Mouse (Mus musculus): ENCODE results near the gene Fahd1.
A peak's percentile ranks its signal among the peaks of the same experiment; 100 is the strongest.

Fahd1 gene

DNA sequence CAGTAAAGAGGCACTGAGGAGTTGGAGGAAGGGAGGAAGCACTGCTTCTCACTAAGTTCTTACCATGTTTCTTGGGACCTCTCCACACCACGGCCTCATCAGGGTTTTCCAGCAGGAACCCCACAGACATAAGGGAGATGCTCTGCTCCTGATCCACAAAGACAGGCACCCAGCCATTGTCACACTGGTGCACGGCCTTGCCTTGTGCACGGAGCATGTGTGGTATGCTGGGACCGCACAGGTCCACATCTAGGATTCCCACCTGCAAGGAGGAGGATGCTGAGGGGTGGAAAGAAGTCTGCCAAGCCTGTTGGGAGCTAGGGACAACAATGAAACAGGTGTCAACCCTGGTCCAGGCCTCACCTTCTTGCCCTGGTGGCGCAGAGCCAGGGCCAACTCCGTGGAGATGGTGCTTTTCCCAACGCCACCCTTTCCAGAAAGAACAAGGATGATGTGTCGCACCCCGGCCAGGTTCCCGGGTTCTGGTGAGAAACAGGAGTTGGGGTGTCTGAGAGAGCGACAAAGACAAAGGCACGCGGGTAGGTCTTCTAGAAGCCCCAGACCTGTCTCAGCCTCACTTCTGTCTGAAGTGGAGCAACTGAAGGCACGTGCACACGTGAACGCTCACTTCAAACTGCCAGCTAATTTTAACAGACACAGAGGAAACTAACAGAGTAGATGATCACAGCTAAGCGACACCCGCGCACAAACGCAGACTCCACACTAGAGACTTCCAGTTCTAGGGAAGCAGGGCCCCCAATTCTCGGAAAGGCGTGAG is 35.4 kb upstream of the Fahd1 start:
- no peak for DNase-seq (ENCODE audit: extremely low read depth, insufficient read length, low spot score)

DNA sequence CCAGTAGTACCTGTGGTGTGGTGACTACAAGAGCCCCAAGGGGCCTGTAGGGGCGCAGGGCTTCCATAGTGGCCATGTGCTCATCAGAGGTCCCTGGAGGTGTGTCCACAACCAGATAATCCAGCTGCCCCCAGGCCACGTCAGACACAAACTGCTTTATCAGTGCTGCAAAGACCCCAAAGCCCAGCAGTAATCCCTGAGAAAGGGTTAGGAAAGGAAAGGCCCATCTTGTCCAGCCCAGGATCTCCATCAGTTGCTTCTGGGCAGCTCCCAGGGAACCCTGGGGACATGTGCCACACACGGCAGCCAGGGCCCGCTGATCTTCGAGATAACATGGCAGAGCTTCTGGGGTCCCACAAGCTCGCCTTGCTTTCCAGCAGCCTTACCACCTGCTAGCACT is 34.2 kb upstream of the Fahd1 start:
- no peak for DNase-seq (ENCODE audit: extremely low read depth, insufficient read length, low spot score)

DNA sequence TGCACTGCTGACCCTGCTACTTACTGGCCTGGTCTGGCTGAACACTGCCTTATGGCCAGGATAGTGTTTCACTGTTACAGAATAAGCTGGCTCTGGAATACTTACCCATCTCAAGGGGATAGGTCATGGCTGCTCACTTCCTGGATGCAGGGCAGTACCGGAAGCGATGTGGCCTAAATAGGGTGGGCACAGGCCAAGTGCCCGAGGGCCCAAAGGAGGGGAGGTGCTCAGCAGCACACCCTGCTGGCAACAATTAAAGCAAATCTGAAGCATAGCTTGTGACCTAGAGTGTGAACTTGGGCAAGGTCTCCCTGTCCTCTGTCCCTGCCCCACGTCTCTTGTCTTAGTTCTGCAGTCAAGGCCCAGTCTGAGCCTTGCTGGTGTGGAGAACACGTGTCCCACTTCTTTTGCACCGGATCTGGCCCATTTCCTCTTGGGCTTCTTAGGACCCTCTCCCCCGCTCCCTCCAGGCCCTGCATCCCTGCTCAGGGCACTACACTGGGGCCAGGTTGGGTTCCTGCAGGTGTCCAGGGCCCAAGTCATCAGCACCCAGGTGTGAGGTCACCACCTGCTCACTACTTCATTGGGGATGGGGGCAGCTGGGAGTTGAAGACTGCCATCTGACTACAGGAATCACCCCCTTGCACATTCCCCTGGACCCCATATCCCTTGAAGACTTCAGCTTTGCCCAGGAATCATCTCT is 31.7 kb upstream of the Fahd1 start:
- DNase-seq (ENCODE audit: extremely low read depth, insufficient read length, low spot score), result peak; percentile 69

DNA sequence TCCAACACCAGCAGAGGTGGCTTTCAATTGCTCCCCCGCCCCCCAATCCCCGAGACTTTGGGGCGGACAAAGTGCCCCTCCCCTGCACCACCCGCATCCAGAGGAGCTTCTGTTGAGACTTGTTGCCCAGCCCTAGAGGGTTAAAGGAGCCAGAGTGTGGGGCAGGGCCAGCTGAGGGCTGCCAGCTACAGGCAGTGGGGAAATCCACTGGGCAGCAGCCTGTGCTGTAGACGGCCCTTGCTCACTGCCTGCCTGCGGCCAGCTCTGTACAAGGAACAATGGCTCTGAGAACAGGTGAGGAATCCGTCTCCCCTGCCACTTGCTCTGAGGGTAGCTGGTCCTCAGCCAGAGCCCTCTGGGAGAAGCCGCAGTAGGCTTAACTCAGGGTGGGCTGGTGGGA is 28.4 kb upstream of the Fahd1 start:
- DNase-seq (ENCODE audit: extremely low read depth, insufficient read length, low spot score), result no peak

DNA sequence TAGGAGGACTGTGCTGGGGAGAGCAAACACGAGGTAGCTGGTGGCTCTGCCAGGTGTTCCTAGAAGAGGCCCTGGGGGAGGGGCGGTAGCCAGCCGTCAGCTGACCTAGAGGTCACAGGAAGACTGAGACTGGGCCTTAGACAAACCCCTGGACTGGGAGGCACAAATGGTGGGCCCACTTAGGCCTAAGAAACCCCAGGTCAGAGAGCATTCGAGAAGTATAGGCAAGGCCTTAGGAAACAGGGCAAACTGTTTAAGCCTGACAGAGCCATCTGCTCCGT is 27.9 kb upstream of the Fahd1 start:
- DNase-seq (ENCODE audit: extremely low read depth, insufficient read length, low spot score), result no peak

DNA sequence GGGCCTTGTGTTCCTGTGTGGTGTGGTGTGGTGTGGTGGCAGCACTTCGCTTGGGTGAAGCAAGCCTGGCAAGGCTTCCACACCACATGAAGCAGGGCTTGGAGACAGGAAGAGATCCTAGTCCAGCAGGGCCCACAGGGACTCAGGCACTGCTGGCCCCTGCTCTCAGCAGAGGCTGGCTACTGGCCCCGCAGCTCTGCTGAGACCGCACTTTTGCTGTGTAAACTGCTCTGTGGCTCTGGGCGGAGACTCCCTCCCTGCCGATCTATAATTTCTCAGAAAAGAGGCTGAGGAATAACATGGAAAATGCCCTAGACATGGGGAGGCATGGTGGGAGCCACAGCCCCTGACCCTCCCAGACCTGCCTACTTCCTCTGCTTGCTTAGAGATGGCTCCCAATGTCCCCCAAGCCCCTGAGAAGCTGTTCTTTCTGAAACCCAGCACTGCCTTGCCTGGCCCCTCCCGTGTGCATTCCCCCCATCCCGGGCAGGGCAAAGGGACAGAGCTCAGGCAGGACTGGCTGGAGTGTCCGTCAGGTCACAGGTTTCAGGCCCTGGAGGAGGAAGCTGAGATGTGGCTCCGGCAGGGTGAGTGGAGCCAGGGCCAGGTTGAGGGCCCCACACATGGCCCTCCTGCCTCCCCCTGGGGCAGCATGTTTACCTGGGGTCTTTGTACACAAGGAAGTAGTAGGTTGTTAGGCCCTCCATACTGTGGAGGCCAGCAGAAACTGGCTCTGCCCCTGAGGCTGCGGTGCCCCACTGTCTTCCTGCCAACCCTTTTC is 27.4 kb upstream of the Fahd1 start:
- DNase-seq (ENCODE audit: extremely low read depth, insufficient read length, low spot score), result no peak

DNA sequence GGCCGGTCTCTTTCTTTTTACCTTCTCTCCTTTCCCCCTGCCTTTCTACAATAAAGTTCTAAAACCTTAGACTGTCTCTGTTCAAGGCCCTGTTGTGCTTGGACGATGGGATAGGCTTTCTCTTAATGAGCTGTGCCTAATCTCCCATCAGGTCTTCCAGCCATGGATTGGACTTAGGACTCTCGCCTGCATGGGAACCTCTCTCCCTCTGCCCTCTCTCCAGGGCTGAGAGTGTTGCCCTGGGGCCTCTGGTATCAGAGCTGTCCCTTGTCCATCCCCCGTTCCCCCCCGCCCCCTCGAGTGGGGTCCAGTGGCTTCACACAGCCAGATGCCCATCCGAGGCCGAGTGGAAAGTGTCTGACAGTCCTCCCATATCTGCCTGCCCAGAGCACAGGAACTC is 24.8 kb upstream of the Fahd1 start:
- DNase-seq (ENCODE audit: extremely low read depth, insufficient read length, low spot score), result no peak

DNA sequence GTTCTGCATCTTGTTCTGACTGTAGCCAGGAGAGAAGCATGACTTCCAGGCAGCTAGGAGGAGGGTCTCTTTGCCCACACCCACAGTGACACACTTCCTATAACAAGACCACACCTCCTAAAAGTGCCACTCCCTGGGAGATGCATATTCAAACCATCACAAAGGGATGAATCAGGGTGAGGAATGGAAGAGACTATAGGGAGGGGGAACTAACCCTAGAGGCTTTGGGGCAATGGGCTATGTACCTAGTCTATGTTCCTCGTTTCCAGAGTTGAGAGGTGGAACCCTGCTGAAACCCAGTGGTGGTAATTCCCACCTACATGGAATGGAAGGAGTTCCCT is 24.2 kb upstream of the Fahd1 start:
- DNase-seq (ENCODE audit: extremely low read depth, insufficient read length, low spot score), result no peak

DNA sequence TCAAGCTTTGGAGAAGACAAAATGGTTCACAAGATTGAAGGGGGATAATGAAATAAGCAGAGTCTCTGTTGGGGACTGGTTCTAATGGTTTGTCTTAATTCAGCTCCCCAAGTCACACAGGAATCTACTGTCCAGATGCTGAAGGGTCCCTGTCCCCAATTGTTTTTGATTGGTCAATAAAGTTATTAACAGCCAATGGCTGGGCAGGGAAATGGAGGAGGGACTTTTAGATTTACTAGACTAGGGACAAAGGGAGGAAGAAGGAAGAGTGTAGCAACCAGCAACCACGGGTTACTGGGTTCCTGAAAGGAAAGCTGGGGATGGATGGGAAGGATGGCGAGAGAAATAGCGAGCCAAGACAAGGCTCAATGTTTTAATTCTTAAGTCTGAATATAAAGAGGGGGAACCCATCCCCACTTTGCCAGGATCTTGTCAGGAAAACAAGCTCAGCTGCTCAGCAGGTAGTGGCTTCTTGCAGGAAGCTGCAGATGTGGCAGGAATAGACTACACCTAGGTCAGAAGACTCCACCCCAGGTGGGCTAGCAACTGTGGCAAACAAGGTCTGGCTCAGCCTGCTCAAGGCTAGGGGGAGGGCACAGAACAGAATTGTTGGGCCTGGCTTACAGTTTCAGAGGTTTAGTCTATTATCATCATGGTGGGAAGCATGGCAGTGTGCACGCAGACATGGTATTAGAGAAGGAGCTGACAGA is 23.7 kb upstream of the Fahd1 start:
- DNase-seq (ENCODE audit: extremely low read depth, insufficient read length, low spot score), result no peak

DNA sequence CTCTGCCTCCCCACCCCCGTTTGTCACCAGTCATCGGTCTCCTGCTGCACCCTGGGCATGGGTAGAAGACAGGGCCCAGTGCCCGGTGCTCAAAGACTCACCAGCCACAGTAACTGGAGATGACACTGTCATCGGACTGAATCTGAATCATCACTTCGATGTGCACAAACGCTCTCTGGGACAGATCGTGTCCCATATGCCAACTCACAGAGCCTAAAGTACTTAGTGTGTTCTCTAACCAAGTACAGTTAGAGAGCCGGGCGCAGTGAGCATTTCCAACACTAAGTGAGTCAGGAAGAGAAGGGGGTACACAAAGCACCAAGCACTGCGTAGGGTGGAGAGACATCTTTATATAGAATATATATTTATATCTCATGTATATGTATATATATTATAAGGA is 17.8 kb upstream of the Fahd1 start:
- no peak for DNase-seq (ENCODE audit: extremely low read depth, insufficient read length, low spot score)

DNA sequence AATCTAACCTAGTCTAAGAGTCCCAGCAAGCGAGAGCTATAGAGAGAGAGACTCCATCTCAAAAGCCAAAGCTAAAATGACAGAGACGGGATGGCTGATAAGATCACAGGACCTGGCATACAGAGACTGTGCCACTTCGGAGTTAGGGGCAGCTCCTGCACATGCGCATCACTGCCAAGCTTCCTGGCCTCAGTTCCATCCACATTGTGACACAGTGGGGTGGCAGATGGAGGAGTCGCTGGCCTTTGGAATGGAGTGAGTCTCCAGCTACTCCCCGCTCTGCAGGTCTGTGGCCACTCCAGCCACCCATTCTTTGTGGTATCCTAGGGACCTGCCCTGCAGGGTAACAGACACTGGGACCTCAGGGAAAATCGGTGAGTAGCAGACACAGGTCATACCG is 15.6 kb upstream of the Fahd1 start, which contains the start of gene Igfals:
Gene Igfals, plus strand, starts transcription at position 222 of the 400 bp plus-strand sequence.
- no peak for DNase-seq (ENCODE audit: extremely low read depth, insufficient read length, low spot score)

DNA sequence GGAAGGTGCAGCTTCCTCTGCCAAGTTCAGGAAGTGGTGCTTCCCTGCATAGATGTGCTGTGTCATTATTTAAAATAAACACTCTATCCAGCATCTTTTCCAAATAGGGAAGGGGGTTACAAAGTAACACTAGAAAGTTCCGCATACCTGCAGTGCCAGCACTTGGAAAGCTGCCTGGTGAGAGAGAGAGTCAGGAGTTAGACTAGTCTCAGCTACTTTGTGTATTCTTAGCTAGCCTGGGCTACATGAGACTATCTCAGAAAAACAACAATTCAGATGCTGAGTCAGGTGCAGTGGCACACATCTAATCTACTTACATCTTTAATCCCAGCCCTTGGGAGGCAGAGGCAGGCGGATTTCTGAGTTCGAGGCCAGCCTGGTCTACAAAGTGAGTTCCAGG is 11.6 kb upstream of the Fahd1 start:
- no peak for DNase-seq (ENCODE audit: extremely low read depth, insufficient read length, low spot score)

DNA sequence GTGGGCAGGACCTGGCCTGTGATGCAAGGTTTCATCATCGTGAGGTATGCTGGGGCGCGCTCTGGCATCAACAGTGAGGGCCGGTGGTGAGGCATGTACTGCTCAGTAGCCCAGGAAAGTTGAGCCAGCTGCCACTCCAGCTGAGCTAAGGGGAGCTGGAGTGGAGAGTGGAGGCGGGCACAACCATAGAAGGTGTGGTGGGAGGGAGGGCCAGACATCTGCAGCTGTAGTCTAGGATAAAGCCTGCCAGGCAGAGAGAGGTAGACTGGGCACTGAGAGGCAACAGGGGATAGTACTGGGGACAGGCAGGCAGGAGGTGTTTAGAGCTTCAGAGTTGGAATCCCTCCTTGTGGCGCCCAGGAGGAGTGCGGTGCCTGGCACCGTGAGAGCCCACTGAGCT is 9.9 kb upstream of the Fahd1 start:
- no peak for DNase-seq (ENCODE audit: extremely low read depth, insufficient read length, low spot score)

DNA sequence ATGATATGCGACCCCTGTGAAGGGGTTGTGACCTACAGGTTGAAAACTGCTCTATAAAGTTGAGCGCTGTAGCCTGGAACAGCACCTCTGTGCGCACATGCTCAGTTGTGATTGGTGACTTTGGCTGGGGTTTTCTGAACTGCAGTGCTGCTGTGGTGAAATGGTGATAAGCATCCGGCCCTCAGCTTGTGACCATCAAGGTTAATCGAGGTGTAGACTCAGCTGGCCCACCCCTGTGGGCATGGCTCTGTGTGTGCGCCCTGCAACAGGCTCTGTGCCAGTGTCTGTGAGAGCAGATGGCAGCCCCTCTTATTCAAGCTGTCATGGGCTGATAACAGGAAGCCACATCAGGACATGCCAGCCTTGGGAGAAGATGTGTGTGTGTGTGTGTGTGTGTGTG is 8.8 kb upstream of the Fahd1 start:
- DNase-seq (ENCODE audit: extremely low read depth, insufficient read length, low spot score), result no peak

DNA sequence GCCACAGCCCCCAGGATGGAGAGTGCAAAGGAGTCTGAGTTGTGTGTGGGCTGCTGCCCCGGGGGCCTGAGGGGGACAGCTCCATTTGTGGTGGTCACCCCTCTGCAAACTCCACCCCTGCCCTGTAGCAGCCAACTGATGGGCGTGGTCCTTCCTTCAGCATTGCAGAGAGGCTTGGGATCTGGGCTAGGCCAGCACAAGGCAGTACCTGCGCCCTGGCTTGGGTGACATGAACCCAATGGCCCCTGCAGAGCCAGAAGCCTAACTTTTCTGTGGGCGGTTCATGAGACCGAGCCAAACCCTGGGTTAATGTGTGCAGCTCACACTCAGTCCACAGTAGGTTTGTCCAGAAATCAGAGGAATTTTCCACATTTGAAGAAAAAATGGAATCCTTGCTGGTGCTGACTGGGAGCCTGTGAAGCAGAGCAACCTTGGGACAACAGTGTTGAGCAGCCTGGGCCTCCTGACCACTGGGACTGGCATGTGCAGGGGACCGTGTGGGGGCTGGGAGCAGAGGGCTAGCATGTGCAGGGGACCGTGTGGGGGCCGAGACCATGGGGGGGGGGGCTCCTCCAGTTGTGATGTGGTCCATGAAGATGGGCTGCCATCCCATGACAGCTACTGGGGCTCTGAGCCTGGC is 7.8 kb upstream of the Fahd1 start:
- DNase-seq (ENCODE audit: extremely low read depth, insufficient read length, low spot score), result no peak

DNA sequence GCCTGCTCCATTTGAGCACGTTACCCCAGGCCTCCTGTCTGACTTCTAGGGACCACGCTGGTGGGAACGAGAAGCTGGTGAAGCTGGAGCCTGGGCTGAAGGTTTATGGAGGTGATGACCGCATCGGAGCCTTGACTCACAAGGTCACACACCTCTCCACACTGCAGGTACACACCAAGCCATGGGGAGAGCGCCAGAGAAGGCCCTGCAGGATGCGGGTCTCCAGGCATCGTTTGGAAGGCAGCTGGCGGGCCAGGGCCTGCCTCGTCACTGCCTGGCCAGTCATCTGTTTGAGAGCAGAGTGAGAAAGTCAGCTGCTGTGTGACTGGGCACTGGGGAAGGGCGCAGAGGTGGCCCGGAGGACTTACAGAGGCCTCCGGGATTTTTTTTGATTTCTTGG is 6.4 kb upstream of the Fahd1 start:
- no peak for DNase-seq (ENCODE audit: extremely low read depth, insufficient read length, low spot score)

DNA sequence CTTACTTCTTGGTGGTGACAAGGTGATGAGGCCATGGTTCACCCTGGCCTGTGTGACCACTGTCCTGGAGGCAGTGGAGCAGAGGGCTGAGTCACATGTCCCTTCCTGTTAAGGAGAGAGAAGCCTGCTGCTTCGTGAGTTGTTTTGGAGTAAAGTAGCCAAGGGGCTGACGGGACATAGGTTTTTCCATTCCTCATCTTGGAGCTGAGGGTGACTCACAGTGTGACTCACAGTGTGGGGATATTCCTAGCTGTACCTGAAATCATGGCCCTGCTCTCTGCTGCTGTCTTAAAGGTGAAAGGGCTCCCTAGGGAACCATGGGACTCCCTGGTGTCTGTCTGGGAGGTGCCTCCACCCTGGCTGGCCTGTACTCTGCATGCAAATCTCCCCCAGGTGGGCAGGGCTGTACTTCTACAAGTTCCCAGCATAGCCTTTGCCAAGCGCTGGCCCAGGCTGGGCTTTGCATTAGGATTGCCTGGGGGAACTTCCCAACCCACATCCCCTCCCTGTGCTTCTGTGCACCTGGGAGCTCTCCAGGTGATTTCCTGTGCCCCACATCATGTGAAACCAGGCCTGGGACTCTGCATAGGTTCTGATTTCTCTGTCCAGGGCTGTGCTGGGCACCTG is 5.8 kb upstream of the Fahd1 start:
- DNase-seq (ENCODE audit: extremely low read depth, insufficient read length, low spot score), result peak; percentile 78

DNA sequence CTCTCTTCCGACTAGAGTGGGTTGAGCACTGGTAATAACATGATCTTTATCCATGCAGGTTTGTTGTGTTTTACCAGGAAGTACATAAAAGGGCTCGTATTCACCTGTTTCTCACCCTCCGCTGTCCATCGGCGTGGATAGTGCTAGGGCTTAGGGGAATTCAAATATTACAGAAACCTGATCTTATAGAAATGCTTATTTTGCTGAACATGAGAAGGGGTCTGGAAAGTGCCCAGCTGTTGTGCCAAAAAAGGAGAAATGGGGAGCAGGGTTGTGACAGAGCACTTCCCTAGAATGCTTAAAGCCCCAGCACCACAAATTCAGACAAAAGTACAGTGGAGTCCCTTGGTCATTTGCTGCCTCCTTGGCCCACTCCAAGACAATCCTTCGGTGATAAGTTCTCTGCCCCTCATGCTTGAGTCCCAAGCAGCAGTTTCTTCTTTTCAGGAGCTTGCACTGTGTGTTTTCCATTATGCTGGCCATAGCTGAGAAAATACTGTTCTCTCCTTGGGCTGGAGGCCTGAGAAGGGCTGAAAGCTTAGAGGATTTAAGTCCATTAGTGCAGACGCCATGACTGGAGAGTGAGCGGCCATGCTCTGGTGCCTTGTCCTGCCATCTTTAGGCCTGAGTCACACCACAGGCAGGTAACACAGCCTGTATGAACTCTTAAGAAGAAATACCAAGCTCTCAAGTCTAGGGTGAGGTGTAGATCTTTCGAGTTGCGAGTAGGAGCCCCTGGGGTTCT is 1.4 kb upstream of the Fahd1 start:
- no peak for DNase-seq (ENCODE audit: extremely low read depth, insufficient read length, low spot score)

DNA sequence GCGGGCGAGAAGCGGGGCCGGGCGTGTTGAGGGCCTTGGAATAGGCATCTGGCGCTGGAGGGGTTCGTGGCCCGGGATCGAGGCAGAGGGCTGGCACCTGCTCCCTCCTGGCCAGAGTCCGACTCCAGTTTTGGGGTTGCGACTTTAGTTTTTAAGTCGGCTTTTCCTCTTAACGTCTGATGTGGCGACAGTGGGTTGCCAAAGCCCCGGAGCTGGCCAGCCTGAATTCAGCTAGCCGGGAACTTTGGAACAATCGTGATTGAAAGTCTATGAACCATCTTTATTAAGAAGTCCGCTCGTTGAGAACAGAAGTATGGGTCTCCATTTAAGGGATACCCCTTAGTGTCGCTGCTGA is 586 bp upstream of the Fahd1 start:
- DNase-seq (ENCODE audit: extremely low read depth, insufficient read length, low spot score), result no peak

DNA sequence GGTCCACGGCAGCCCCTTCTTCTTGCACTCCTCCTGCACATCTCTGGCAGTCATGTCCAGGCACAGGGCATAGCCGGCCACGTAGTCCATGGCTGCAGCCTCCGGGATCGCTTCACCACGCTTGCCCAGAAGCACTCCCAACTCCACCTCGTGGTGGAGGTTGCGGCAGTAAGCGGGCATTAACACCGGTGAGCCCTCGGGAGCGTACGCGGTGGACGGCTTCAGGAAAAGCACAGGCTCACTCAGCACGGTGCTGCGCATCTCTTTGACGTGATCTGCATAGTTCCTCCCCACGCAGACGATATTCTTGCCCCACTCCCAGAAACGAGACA is 465 bp downstream of the Fahd1 start:
- no peak for DNase-seq (ENCODE audit: extremely low read depth, insufficient read length, low spot score)

Data from 3134 (cell line).